Mouse (Mus musculus) left cerebral cortex, adult 11 months (tissue): ENCODE measurements around the gene Cldn3.
A peak's percentile ranks its signal among the peaks of the same experiment; 100 is the strongest.

Experiments used
- DNase-seq: peaks from one replicate; pipeline ENCODE4 v3.0.0; 2022; ENCODE audit warnings: low spot score

Cldn3 gene

DNA sequence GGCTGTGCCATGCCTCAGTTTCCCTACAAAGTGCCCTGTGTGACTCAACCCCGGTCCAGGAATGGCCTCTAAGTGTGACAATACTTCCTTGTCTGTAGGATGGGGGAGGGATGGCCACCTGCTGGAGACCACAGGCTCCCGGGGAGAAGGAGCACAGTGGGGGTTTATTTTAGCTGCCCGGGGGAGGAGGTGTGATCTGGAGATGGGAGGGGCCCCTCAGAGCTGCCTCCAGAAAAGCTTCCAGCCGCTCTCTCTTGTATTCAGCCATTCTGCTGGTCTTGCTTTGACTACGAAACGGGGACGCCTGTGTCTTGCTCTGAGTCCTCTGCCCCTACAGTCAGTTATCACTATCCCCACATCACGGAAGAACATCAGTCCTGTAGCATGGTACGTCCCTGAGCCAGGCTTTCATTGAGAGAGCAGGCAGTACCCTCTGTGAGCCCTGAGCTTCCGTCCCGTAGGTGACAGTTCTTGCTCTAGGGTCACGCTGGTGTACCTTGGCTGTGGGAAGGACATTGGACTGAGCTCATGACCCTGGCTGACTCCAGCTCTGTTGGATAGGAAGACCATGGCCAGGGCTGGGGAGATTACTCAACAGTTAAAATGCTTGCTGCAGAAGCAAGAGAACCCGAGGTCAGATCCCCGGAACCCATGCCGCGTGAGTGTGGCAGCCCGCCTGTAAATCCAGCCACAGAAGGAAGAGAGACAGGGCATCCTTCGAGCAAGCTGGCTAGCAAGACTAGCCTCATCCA is 49.8 kb downstream of the Cldn3 start:
- peak; percentile 51 for DNase-seq
